Mouse (Mus musculus) T-helper 1 cell (primary cell): ENCODE results near the gene Keap1.
"Not testable (repeated sequence)": the region's sequence is repeated elsewhere in the genome, so short reads cannot be mapped to it uniquely, and the experiment has no call there.

Source experiments
- in situ Hi-C: fragments of 300-600 bp; cut with MboI, MseI; formaldehyde crosslinking; loops from one replicate; pipeline ENCODE4 v1.15.1; 2025; ENCODE audit warnings: high pct_unique_total_duplicates

Keap1 gene

GRCm38 (mm10) chr9:21195736-21196505 is 43.2 kb downstream of the Keap1 start:
- in situ Hi-C loops: not testable (repeated sequence)

GRCm38 (mm10) chr9:21194787-21195493 is 44.2 kb downstream of the Keap1 start:
- in situ Hi-C loops: no loop called here

GRCm38 (mm10) chr9:21193786-21194185 is 45.4 kb downstream of the Keap1 start:
- in situ Hi-C loops: no loop called here

- in situ Hi-C loops: no loop called here
These were observed 48.5 kb downstream of the Keap1 start for GRCm38 (mm10) chr9:21190670-21191069.

GRCm38 (mm10) chr9:21189905-21190304 is 49.3 kb downstream of the Keap1 start:
- in situ Hi-C loops: no loop called here

GRCm38 (mm10) chr9:21185436-21185835 is 53.7 kb downstream of the Keap1 start:
- in situ Hi-C loops: no loop called here

GRCm38 (mm10) chr9:21184733-21185132 is 54.4 kb downstream of the Keap1 start:
- in situ Hi-C loops: no loop called here

- in situ Hi-C loops: no loop called here
These were observed 55.2 kb downstream of the Keap1 start for GRCm38 (mm10) chr9:21183905-21184413.

GRCm38 (mm10) chr9:21183421-21183820 is 55.7 kb downstream of the Keap1 start:
- in situ Hi-C loops: no loop called here

- in situ Hi-C loops: no loop called here
These were observed 57.5 kb downstream of the Keap1 start for GRCm38 (mm10) chr9:21181421-21182220.

GRCm38 (mm10) chr9:21180841-21181240 is 58.3 kb downstream of the Keap1 start:
- in situ Hi-C loops: no loop called here

GRCm38 (mm10) chr9:21180402-21180801 is 58.8 kb downstream of the Keap1 start:
- in situ Hi-C loops: no loop called here
